Mouse (Mus musculus) liver, postnatal 0 days (tissue): ENCODE results near the gene Pwp2. TPM values are rescaled to one million over a fixed set of nuclear protein-coding genes. Genes with fewer than 3 reads are reported as not detected.

ENCODE experiments used
- ATAC-seq: fragments of 200-750 bp; cut with Nextera tagmentation; 2 replicates; pipeline ENCODE4 v1.8.0; 2017; ENCODE audit warnings: mild to moderate bottlenecking, moderate library complexity
- DNase-seq: peaks from one replicate; pipeline ENCODE4 v3.0.0-alpha.2; 2016
- H3K27ac ChIP-seq: fragments of 300-500 bp; sonication (generic); 2 replicates; pipeline ENCODE4 v1.5.1; 2014; ENCODE audit warnings: antibody characterized with exemption, moderate library complexity, mild to moderate bottlenecking, low read depth
- H3K27me3 ChIP-seq: fragments of 300-500 bp; sonication (generic); 2 replicates; pipeline ENCODE4 v1.6.1; 2014; ENCODE audit warnings: low read length, control low read depth, mixed read lengths; ENCODE audit not compliant: insufficient read depth
- H3K36me3 ChIP-seq: fragments of 300-500 bp; sonication (generic); replicated peaks from 2 replicates; pipeline ENCODE4 v1.6.1; 2014; ENCODE audit warnings: mild to moderate bottlenecking, control low read depth, low read length, moderate library complexity, mixed read lengths; ENCODE audit not compliant: insufficient read depth
- H3K4me1 ChIP-seq: fragments of 300-500 bp; sonication (generic); 2 replicates; pipeline ENCODE4 v1.6.1; 2014; ENCODE audit warnings: antibody characterized with exemption, mild to moderate bottlenecking, control low read depth; ENCODE audit not compliant: insufficient read depth
- H3K4me2 ChIP-seq: fragments of 300-500 bp; sonication (generic); 2 replicates; pipeline ENCODE4 v1.6.1; 2014; ENCODE audit warnings: low read depth, mild to moderate bottlenecking, low read length, moderate library complexity, mixed read lengths
- H3K4me3 ChIP-seq: fragments of 300-500 bp; sonication (generic); 2 replicates; pipeline ENCODE4 v1.5.1; 2014; ENCODE audit warnings: low read depth, low read length
- H3K9ac ChIP-seq: fragments of 300-500 bp; sonication (generic); replicated peaks from 2 replicates; pipeline ENCODE4 v1.6.1; 2014; ENCODE audit warnings: mild to moderate bottlenecking, moderate library complexity
- H3K9me3 ChIP-seq: fragments of 300-500 bp; sonication (generic); 2 replicates; pipeline ENCODE4 v1.6.1; 2016; ENCODE audit warnings: mild to moderate bottlenecking, control low read depth, low read length, mixed read lengths
- CTCF ChIP-seq: sonication (generic); IDR thresholded peaks from 2 replicates; pipeline ENCODE4 v1.5.1; 2016; ENCODE audit warnings: antibody characterized with exemption, low read depth
- EP300 ChIP-seq: IDR thresholded peaks from 2 replicates; pipeline ENCODE4 v1.6.1; 2016; ENCODE audit warnings: antibody characterized with exemption, low read depth, mild to moderate bottlenecking
- WGBS: fragments of 180-500 bp; shearing (Covaris S2); extraction: QIAGEN DNeasy Blood & Tissue Kit; methylation state at CpG from one replicate; pipeline ENCODE4 v1.1.7; 2014; ENCODE audit not compliant: insufficient replicate concordance; 5-methylcytosine and 5-hydroxymethylcytosine counted together
- polyA plus RNA-seq: library from polyadenylated mRNA; unstranded; fragments of >200 nt; fragmentation: Nextera tagmentation; extraction: Ambion mirVana; gene quantifications from 2 replicates; pipeline ENCODE4 v1.2.1, GENCODE M21; 2015

Gene Pwp2
- polyA plus RNA-seq, 1 experiment from 2014 or later, result 6.1 TPM

GRCm38 (mm10) chr10:78162646-78163045 is 22.3 kb downstream of the Pwp2 start:
- WGBS, result 90% methylated on average over 12 of the region's 12 CpGs
- no peak for DNase-seq
- Histone ChIP-seq H3K36me3 (peaks cover 35% of the 10 kb centered on the region), H3K4me1 (peaks cover 6% of the 10 kb centered on the region), H3K9ac (no peak overlapping the region), H3K27me3 (no peaks in the 10 kb centered on the region), H3K27ac (no peak overlapping the region), H3K4me2 (no peak overlapping the region), H3K4me3 (no peak overlapping the region), H3K9me3 (no peaks in the 10 kb centered on the region)
- TF ChIP-seq CTCF, result no peak
- TF ChIP-seq EP300, result no peak
- ATAC-seq, result no peak

- H3K4me3 ChIP-seq, result no peak overlapping the region
- H3K36me3 ChIP-seq, result peaks cover 23% of the 10 kb centered on the region
- no peak overlapping the region for H3K4me2 ChIP-seq
- H3K9me3 ChIP-seq, result no peaks in the 10 kb centered on the region
- no peak overlapping the region for H3K27ac ChIP-seq
- WGBS, result 64% methylated on average over 8 of the region's 8 CpGs
- no peaks in the 10 kb centered on the region for H3K27me3 ChIP-seq
- no peak for TF ChIP-seq EP300
- no peak for TF ChIP-seq CTCF
- peaks cover 6% of the 10 kb centered on the region for H3K4me1 ChIP-seq
- no peak overlapping the region for H3K9ac ChIP-seq
- ATAC-seq (no peak), DNase-seq (no peak)
These were observed 23.9 kb downstream of the Pwp2 start for GRCm38 (mm10) chr10:78161096-78161495.

- TF ChIP-seq CTCF (no peak), EP300 (no peak)
- Histone ChIP-seq H3K9me3 (no peaks in the 10 kb centered on the region), H3K9ac (no peak overlapping the region), H3K4me2 (no peak overlapping the region), H3K36me3 (peaks cover 23% of the 10 kb centered on the region), H3K4me1 (peaks cover 6% of the 10 kb centered on the region), H3K27ac (peak overlapping the region; percentile 11; the same call in 1 of the 2 replicates), H3K27me3 (no peaks in the 10 kb centered on the region), H3K4me3 (no peak overlapping the region)
- DNase-seq (no peak), ATAC-seq (peak; percentile 2; the same call in 1 of the 2 replicates)
- 58% methylated on average over 16 of the region's 16 CpGs for WGBS
These were observed 24.4 kb downstream of the Pwp2 start for GRCm38 (mm10) chr10:78160369-78161095.

GRCm38 (mm10) chr10:78159906-78160305 is 25.0 kb downstream of the Pwp2 start:
- TF ChIP-seq EP300 (no peak), CTCF (peak; percentile 98)
- peak overlapping the region; percentile 37; the same call in 1 of the 2 replicates for H3K27ac ChIP-seq
- ATAC-seq (peak; percentile 74), DNase-seq (peak; percentile 85)
- 0 out of 2 replicates have a peak overlapping the region, but pooled peaks have one; percentile 24 for H3K4me3 ChIP-seq
- peak overlapping the region; percentile 26 for H3K9ac ChIP-seq
- no peaks in the 10 kb centered on the region for H3K27me3 ChIP-seq
- H3K4me1 ChIP-seq, result peaks cover 6% of the 10 kb centered on the region
- peaks cover 20% of the 10 kb centered on the region for H3K36me3 ChIP-seq
- 4% methylated on average over 7 of the region's 7 CpGs for WGBS
- peak overlapping the region; percentile 58 for H3K4me2 ChIP-seq
- no peaks in the 10 kb centered on the region for H3K9me3 ChIP-seq

GRCm38 (mm10) chr10:78159252-78159878 is 25.6 kb downstream of the Pwp2 start:
- peak overlapping the region; percentile 37; the same call in 1 of the 2 replicates for H3K27ac ChIP-seq
- no peak for TF ChIP-seq CTCF
- TF ChIP-seq EP300, result no peak
- DNase-seq (peak; percentile 76), ATAC-seq (peak; percentile 32)
- no peaks in the 10 kb centered on the region for H3K9me3 ChIP-seq
- 8% methylated on average over 17 of the region's 17 CpGs for WGBS
- H3K4me2 ChIP-seq, result peak overlapping the region; percentile 58
- H3K9ac ChIP-seq, result peak overlapping the region; percentile 26
- H3K27me3 ChIP-seq, result no peaks in the 10 kb centered on the region
- H3K4me3 ChIP-seq, result peak overlapping the region; percentile 24; the same call in 1 of the 2 replicates
- peaks cover 15% of the 10 kb centered on the region for H3K36me3 ChIP-seq
- peaks cover 6% of the 10 kb centered on the region for H3K4me1 ChIP-seq

- 81% methylated on average over 15 of the region's 15 CpGs for WGBS
- H3K27ac ChIP-seq, result no peak overlapping the region
- H3K36me3 ChIP-seq, result peaks cover 8% of the 10 kb centered on the region; the same call in 1 of the 2 replicates
- H3K27me3 ChIP-seq, result no peaks in the 10 kb centered on the region
- peaks cover 6% of the 10 kb centered on the region for H3K4me1 ChIP-seq
- ATAC-seq (no peak), DNase-seq (no peak)
- H3K4me2 ChIP-seq, result no peak overlapping the region
- TF ChIP-seq CTCF (no peak), EP300 (no peak)
- no peak overlapping the region for H3K9ac ChIP-seq
- H3K4me3 ChIP-seq, result no peak overlapping the region
- no peaks in the 10 kb centered on the region for H3K9me3 ChIP-seq
These were observed 26.9 kb downstream of the Pwp2 start for GRCm38 (mm10) chr10:78158041-78158440.
